Mouse (Mus musculus) embryonic facial prominence, embryonic 11.5 days (tissue): ENCODE measurements at regions not wholly inside any gene's neighbourhood (a gene's known extent, or its start where the extent isn't known, plus 50 kb on each side); places are given as distances from the start of the nearest gene placed in this dataset.

Experiments used
- ATAC-seq: fragments of 200-750 bp; cut with Nextera tagmentation; replicated peaks from 2 replicates; pipeline ENCODE4 v1.8.0; 2017; ENCODE audit warnings: low read depth; ENCODE audit not compliant: insufficient number of reproducible peaks, low FRiP score, low TSS enrichment
- DNase-seq: peaks from one replicate; pipeline ENCODE4 v3.0.0-alpha.2; 2015; ENCODE audit warnings: low spot score
- H3K27ac ChIP-seq: fragments of 300-500 bp; sonication (generic); replicated peaks from 2 replicates; pipeline ENCODE4 v1.5.1; 2014; ENCODE audit warnings: mild to moderate bottlenecking, low read depth, low read length, control low read depth
- H3K27me3 ChIP-seq: fragments of 300-500 bp; sonication (generic); 2 replicates; pipeline ENCODE4 v1.6.1; 2014; ENCODE audit warnings: mild to moderate bottlenecking, low read length, moderate library complexity, mixed read lengths; ENCODE audit not compliant: control insufficient read depth, insufficient read depth
- H3K36me3 ChIP-seq: fragments of 300-500 bp; sonication (generic); replicated peaks from 2 replicates; pipeline ENCODE4 v1.6.1; 2014; ENCODE audit warnings: low read depth, mild to moderate bottlenecking, low read length, moderate library complexity, mixed read lengths; ENCODE audit not compliant: control insufficient read depth, insufficient read depth
- H3K4me1 ChIP-seq: fragments of 300-500 bp; sonication (generic); 2 replicates; pipeline ENCODE4 v1.6.1; 2014; ENCODE audit warnings: low read length, mixed read lengths; ENCODE audit not compliant: control insufficient read depth, insufficient read depth
- H3K4me2 ChIP-seq: fragments of 300-500 bp; sonication (generic); 2 replicates; pipeline ENCODE4 v1.6.1; 2014; ENCODE audit warnings: low read depth, mild to moderate bottlenecking, control low read depth, low read length, moderate library complexity
- H3K4me3 ChIP-seq: fragments of 300-500 bp; sonication (generic); 2 replicates; pipeline ENCODE4 v1.5.1; 2014; ENCODE audit warnings: low read depth, low read length, control low read depth
- H3K9ac ChIP-seq: fragments of 300-500 bp; sonication (generic); replicated peaks from 2 replicates; pipeline ENCODE4 v1.6.1; 2014; ENCODE audit warnings: mild to moderate bottlenecking, control low read depth, low read length
- H3K9me3 ChIP-seq: fragments of 300-500 bp; sonication (generic); replicated peaks from 2 replicates; pipeline ENCODE4 v1.6.1; 2016; ENCODE audit warnings: mild to moderate bottlenecking, low read length, inconsistent platforms, mixed read lengths; ENCODE audit not compliant: control insufficient read depth
- WGBS: fragments of 180-500 bp; shearing (Covaris S2); extraction: QIAGEN DNeasy Blood & Tissue Kit; methylation state at CpG from one replicate; pipeline ENCODE4 v1.1.7; 2014; 5-methylcytosine and 5-hydroxymethylcytosine counted together

DNA sequence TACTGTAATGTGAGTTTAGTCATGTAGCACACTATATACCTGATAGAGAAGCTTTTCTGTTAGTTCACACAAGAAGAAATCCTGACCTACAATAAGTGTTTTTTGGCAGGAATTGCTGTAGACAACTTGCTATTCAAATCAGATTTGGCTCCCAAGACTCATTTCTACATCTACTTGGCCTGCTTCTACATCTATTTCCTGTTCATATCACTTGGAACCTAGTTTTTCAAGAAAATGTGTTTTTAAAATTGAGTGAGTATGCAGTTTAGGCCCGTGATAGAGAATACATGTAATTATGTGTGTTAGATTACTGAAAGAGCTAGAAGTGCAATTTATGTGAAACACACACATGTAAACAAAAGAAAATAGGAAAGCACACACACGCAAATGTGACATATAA is 176.4 kb upstream of the Paip1 start:
- Histone ChIP-seq H3K27ac (no peak overlapping the region), H3K4me3 (no peak overlapping the region), H3K4me2 (no peak overlapping the region), H3K4me1 (no peaks in the 10 kb centered on the region), H3K9ac (no peak overlapping the region), H3K36me3 (no peaks in the 10 kb centered on the region), H3K9me3 (no peaks in the 10 kb centered on the region), H3K27me3 (no peaks in the 10 kb centered on the region)
- WGBS, result 82% methylated on average over 2 of the region's 2 CpGs
- ATAC-seq (no peak), DNase-seq (no peak)

- 65% methylated on average over 6 of the region's 6 CpGs for WGBS
These were observed 172.1 kb upstream of the Paip1 start for GRCm38 (mm10) chr13:119256350-119256749.

DNA sequence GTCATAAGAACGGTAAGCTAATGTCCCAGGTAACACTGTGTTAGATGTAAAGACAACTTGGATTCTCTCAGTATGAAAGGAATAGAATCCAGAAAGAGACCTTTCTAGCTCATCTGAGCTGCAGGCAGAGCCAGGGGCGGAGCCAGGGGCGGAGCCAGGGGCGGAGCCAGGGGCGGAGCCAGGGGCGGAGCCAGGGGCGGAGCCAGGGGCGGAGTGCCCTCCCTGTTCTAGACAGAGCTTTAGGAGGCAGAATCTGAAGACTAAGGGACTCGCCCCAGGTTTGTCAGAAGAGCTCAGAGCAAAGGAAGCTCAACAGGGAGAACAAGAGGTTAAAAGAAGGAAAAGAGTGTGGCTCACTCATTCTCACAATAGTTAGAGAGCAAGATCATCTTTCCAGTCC is 169.9 kb upstream of the Paip1 start:
- ATAC-seq (no peak), DNase-seq (no peak)

More at GRCm38 (mm10) chr13:119256350-119256749, 172.1 kb upstream of the Paip1 start:
- H3K36me3 ChIP-seq, result no peaks in the 10 kb centered on the region
- H3K9ac ChIP-seq, result no peak overlapping the region
- no peaks in the 10 kb centered on the region for H3K27me3 ChIP-seq
- DNase-seq (no peak), ATAC-seq (no peak)
- no peak overlapping the region for H3K4me3 ChIP-seq
- H3K4me2 ChIP-seq, result no peak overlapping the region
- H3K9me3 ChIP-seq, result no peaks in the 10 kb centered on the region
- H3K4me1 ChIP-seq, result no peaks in the 10 kb centered on the region
- no peak overlapping the region for H3K27ac ChIP-seq

GRCm38 (mm10) chr13:119263561-119263960 is 164.8 kb upstream of the Paip1 start:
- Histone ChIP-seq H3K4me2 (no peak overlapping the region), H3K27me3 (no peaks in the 10 kb centered on the region), H3K36me3 (no peaks in the 10 kb centered on the region), H3K9me3 (no peaks in the 10 kb centered on the region), H3K4me1 (no peaks in the 10 kb centered on the region), H3K27ac (no peak overlapping the region), H3K4me3 (no peak overlapping the region), H3K9ac (no peak overlapping the region)
- 54% methylated on average over 2 of the region's 2 CpGs for WGBS
- ATAC-seq (no peak), DNase-seq (no peak)

More for the DNA sequence above, 169.9 kb upstream of the Paip1 start:
- Histone ChIP-seq H3K9ac (no peak overlapping the region), H3K4me2 (no peak overlapping the region), H3K27ac (no peak overlapping the region), H3K9me3 (no peaks in the 10 kb centered on the region), H3K4me1 (no peaks in the 10 kb centered on the region), H3K4me3 (no peak overlapping the region), H3K27me3 (no peaks in the 10 kb centered on the region), H3K36me3 (no peaks in the 10 kb centered on the region)
- 70% methylated on average over 9 of the region's 9 CpGs for WGBS

- H3K27ac ChIP-seq, result no peak overlapping the region
- H3K4me1 ChIP-seq, result no peaks in the 10 kb centered on the region
- no peaks in the 10 kb centered on the region for H3K36me3 ChIP-seq
- ATAC-seq (no peak), DNase-seq (no peak)
- H3K4me3 ChIP-seq, result no peak overlapping the region
- H3K9me3 ChIP-seq, result no peaks in the 10 kb centered on the region
- no peak overlapping the region for H3K9ac ChIP-seq
- no peak overlapping the region for H3K4me2 ChIP-seq
- H3K27me3 ChIP-seq, result no peaks in the 10 kb centered on the region
- 87% methylated on average over 4 of the region's 4 CpGs for WGBS
These were observed 160.6 kb upstream of the Paip1 start for GRCm38 (mm10) chr13:119267608-119268300.

DNA sequence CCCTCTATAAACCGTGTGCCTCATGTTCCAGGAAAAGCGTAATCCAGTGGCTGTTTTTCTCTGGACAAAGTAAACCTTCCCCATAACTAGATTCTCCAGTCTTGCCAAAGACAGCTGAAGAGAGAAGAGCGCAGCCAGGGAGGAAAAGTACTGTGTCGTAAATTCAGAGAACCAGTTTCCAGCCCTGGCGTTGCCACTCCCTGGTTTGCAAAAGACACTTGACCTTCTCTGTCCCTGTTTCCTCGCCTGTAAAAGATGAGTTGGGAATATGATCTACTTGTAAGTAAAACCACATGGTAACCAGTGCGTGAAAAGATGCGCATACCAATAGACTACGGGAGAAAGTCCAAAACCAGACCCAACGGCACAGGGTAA is 160.1 kb upstream of the Paip1 start:
- no peak overlapping the region for H3K27ac ChIP-seq
- no peak overlapping the region for H3K9ac ChIP-seq
- no peaks in the 10 kb centered on the region for H3K4me1 ChIP-seq
- peak; percentile 3 for DNase-seq
- H3K4me3 ChIP-seq, result no peak overlapping the region
- H3K4me2 ChIP-seq, result no peak overlapping the region
- 67% methylated on average over 10 of the region's 10 CpGs for WGBS
- H3K9me3 ChIP-seq, result no peaks in the 10 kb centered on the region
- H3K36me3 ChIP-seq, result no peaks in the 10 kb centered on the region
- ATAC-seq, result no peak
- no peaks in the 10 kb centered on the region for H3K27me3 ChIP-seq

- H3K9me3 ChIP-seq, result no peaks in the 10 kb centered on the region
- no peaks in the 10 kb centered on the region for H3K27me3 ChIP-seq
- no peak overlapping the region for H3K4me3 ChIP-seq
- H3K27ac ChIP-seq, result no peak overlapping the region
- H3K9ac ChIP-seq, result no peak overlapping the region
- H3K4me2 ChIP-seq, result no peak overlapping the region
- no peaks in the 10 kb centered on the region for H3K4me1 ChIP-seq
- WGBS, result 91% methylated on average over 4 of the region's 4 CpGs
- H3K36me3 ChIP-seq, result no peaks in the 10 kb centered on the region
- no peak for DNase-seq
- ATAC-seq, result no peak
These were observed 152.9 kb upstream of the Paip1 start for GRCm38 (mm10) chr13:119275500-119275899.

DNA sequence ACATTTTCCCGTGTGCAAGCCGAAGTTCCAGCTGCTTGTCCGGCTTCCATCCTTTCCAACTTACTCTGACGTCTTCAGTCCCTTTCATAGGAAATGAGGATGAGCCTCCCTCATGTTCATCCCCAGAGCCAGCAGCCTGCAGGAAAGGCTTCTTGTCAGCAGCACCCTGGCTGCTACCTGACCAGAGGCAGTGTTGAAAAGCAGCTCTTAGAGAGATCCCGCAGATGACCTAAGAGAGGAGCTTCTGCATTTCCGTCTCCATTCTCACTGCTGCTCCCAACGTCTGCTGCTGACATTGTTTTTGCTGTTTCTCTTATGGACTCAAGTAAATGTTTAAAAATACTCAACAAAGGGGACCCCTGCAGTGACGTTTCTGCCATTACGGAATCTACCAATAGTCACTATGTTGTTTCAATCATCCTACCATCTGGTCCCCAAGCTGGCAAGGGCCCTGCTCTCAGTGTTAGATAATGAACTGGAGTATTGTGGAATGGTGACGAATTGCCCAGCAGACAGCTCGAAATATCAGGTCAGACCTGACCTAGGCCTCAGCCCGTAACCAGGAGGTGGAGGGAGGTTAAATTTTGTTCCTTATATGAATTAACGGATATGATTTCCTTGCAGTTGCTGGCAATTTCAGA is 151.0 kb upstream of the Paip1 start:
- H3K4me2 ChIP-seq, result no peak overlapping the region
- DNase-seq (no peak), ATAC-seq (no peak)
- H3K9me3 ChIP-seq, result no peaks in the 10 kb centered on the region
- H3K4me3 ChIP-seq, result no peak overlapping the region
- H3K27ac ChIP-seq, result no peak overlapping the region
- H3K9ac ChIP-seq, result no peak overlapping the region
- H3K4me1 ChIP-seq, result no peaks in the 10 kb centered on the region
- no peaks in the 10 kb centered on the region for H3K36me3 ChIP-seq
- no peaks in the 10 kb centered on the region for H3K27me3 ChIP-seq
- WGBS, result 67% methylated on average over 13 of the region's 13 CpGs
